Mouse (Mus musculus): ENCODE data around the gene Pak6.

- TF ChIP-seq EP300 (IDR thresholded peaks at IDR 0.05; ENCODE audit: low read depth) (no peak), CTCF (IDR thresholded peaks at IDR 0.05; ENCODE audit: low read depth) (no peak)
Measured at GRCm38 (mm10) chr2:118664975-118665516, 1.9 kb downstream of the Pak6 start.
